Mouse (Mus musculus) heart, adult 2 months (tissue): ENCODE data around the gene Pkd1l2.

Experiments used
- EP300 ChIP-seq: fragments of 200-500 bp; IDR thresholded peaks from 2 replicates; pipeline ENCODE4 v1.6.1; 2011; ENCODE audit warnings: low read depth, low read length, control low read depth; ENCODE audit not compliant: insufficient read depth
- POLR2A ChIP-seq: fragments of 200-500 bp; IDR thresholded peaks from 2 replicates; pipeline ENCODE4 v1.6.1; 2011; ENCODE audit warnings: mild to moderate bottlenecking, low read depth, low read length, control low read depth; ENCODE audit not compliant: insufficient read depth

- TF ChIP-seq EP300 (no peak), POLR2A (no peak)
These were observed 30.0 kb upstream of the Pkd1l2 start for GRCm38 (mm10) chr8:117112261-117112660.
